Mouse (Mus musculus): Measurements from ENCODE around the gene Nprl2. TPM values are rescaled to one million over a fixed set of nuclear protein-coding genes. Genes with fewer than 3 reads are reported as not detected.

Nprl2 gene
- polyA plus RNA-seq, 2 experiments: 37.6 to 52.7 TPM

DNA sequence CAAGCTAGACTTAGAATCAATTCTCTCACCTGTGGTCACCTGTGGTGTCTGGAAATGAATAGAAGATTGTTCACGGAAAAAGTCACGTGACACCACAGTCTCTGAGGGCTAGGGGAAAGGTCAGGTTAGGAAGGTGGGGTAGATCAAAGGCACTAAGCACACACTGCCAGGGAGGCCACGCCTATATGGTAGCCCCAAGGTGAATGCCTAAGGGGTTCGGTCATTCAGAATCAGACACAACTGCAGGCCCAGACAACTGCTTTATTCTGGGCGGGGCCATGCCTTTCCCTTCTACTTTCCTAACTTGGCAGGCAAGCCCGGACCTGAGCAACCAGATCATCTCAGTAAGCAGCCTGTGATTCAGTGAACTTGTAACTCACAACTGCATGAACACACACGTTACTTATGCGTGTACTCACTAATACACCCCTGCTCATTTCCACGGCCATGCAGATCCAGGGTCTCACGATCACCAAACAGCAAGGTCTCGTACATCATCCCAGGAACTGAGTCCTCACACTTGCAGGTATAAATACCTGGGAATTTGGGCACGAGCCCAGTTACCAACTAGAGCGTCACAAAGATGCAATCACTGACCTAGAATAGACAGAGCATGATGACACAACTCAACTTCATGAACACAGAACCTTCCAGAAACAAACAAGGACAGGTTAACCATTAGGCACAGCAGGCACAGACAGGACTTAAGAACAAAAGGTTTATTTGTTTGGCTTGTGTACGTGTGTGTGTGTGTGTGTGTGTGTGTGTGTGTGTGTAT, 33.7 kb downstream of the Nprl2 start:
- ATAC-seq (ENCODE audit: low FRiP score, low read depth) (no peak), DNase-seq (ENCODE audit: low spot score) (peak; percentile 68)
- Histone ChIP-seq H3K9ac (ENCODE audit: low read depth, low read length, severe bottlenecking) (no peak overlapping the region), H3K4me1 (ENCODE audit: control insufficient read depth, insufficient read depth, low read length) (peaks cover 31% of the 10 kb centered on the region), H3K4me2 (replicated peaks; ENCODE audit: low read depth, low read length, severe bottlenecking) (no peak overlapping the region), H3K36me3 (ENCODE audit: control insufficient read depth, insufficient read depth, low read length) (peaks cover 36% of the 10 kb centered on the region), H3K27ac (replicated peaks; ENCODE audit: low read depth, low read length) (peak overlapping the region; percentile 75), H3K27me3 (ENCODE audit: control insufficient read depth, insufficient read depth, low read length) (no peaks in the 10 kb centered on the region), H3K9me3 (ENCODE audit: control insufficient read depth, low read length) (no peaks in the 10 kb centered on the region), H3K4me3 (replicated peaks; ENCODE audit: low read length) (no peak overlapping the region)
- no peak for TF ChIP-seq POLR2A (IDR thresholded peaks at IDR 0.05; ENCODE audit: borderline replicate concordance, extremely low read depth, insufficient read depth, insufficient read length)
- WGBS: 82% methylated on average over 14 of the region's 14 CpGs

GRCm38 (mm10) chr9:107576357-107577107, 34.5 kb downstream of the Nprl2 start, which contains the start of gene Hyal1:
Gene Hyal1 (plus strand): TSS chr9:107576927.
- Histone ChIP-seq H3K9me3 (ENCODE audit: control insufficient read depth, low read length) (no peaks in the 10 kb centered on the region), H3K9ac (ENCODE audit: low read depth, low read length, severe bottlenecking) (peak within 1 kb of the TSS; percentile 52), H3K27me3 (ENCODE audit: control insufficient read depth, insufficient read depth, low read length) (no peaks in the 10 kb centered on the region), H3K4me2 (replicated peaks; ENCODE audit: low read depth, low read length, severe bottlenecking) (peak within 1 kb of the TSS; percentile 58), H3K27ac (replicated peaks; ENCODE audit: low read depth, low read length) (peak within 1 kb of the TSS; percentile 75), H3K4me3 (replicated peaks; ENCODE audit: low read length) (peak within 1 kb of the TSS; percentile 41), H3K4me1 (ENCODE audit: control insufficient read depth, insufficient read depth, low read length) (peaks cover 26% of the 10 kb centered on the region), H3K36me3 (ENCODE audit: control insufficient read depth, insufficient read depth, low read length) (peaks cover 28% of the 10 kb centered on the region)
- DNase-seq (ENCODE audit: low spot score) (peak; percentile 84), ATAC-seq (ENCODE audit: low FRiP score, low read depth) (peak; percentile 66; the same call in 1 of the 2 replicates)
- WGBS: 20% methylated on average over 15 of the region's 16 CpGs
- TF ChIP-seq POLR2A (IDR thresholded peaks at IDR 0.05; ENCODE audit: borderline replicate concordance, extremely low read depth, insufficient read depth, insufficient read length): peak; percentile 39; the same call in 1 of the 2 replicates

DNA sequence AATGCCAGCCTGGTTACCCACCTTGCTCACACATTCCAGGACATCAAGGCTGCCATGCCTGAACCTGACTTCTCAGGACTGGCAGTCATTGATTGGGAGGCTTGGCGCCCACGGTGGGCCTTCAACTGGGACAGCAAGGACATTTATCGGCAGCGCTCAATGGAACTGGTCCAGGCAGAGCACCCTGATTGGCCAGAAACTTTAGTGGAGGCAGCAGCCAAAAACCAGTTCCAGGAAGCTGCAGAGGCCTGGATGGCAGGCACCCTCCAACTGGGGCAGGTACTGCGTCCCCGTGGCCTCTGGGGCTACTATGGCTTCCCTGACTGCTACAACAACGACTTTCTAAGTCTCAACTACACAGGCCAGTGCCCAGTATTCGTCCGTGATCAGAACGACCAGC, 35.8 kb downstream of the Nprl2 start:
- Histone ChIP-seq H3K4me1 (ENCODE audit: control insufficient read depth, insufficient read depth, low read length) (peaks cover 30% of the 10 kb centered on the region), H3K27ac (replicated peaks; ENCODE audit: low read depth, low read length) (no peak overlapping the region), H3K36me3 (ENCODE audit: control insufficient read depth, insufficient read depth, low read length) (peaks cover 18% of the 10 kb centered on the region), H3K9ac (ENCODE audit: low read depth, low read length, severe bottlenecking) (no peak overlapping the region), H3K27me3 (ENCODE audit: control insufficient read depth, insufficient read depth, low read length) (no peaks in the 10 kb centered on the region), H3K4me3 (replicated peaks; ENCODE audit: low read length) (no peak overlapping the region), H3K9me3 (ENCODE audit: control insufficient read depth, low read length) (no peaks in the 10 kb centered on the region), H3K4me2 (replicated peaks; ENCODE audit: low read depth, low read length, severe bottlenecking) (0 out of 2 replicates have a peak overlapping the region, but pooled peaks have one; percentile 3)
- WGBS: 88% methylated on average over 10 of the region's 10 CpGs
- no peak for TF ChIP-seq POLR2A (IDR thresholded peaks at IDR 0.05; ENCODE audit: borderline replicate concordance, extremely low read depth, insufficient read depth, insufficient read length)
- ATAC-seq (ENCODE audit: low FRiP score, low read depth) (no peak), DNase-seq (ENCODE audit: low spot score) (no peak)

- H3K27ac ChIP-seq (replicated peaks; ENCODE audit: low read depth, low read length): no peak within 1 kb of the TSS
- H3K4me1 ChIP-seq (ENCODE audit: control insufficient read depth, insufficient read depth, low read length): peaks cover 30% of the 10 kb centered on the region
- TF ChIP-seq POLR2A (IDR thresholded peaks at IDR 0.05; ENCODE audit: borderline replicate concordance, extremely low read depth, insufficient read depth, insufficient read length): no peak
- no peak within 1 kb of the TSS for H3K4me3 ChIP-seq (replicated peaks; ENCODE audit: low read length)
- H3K27me3 ChIP-seq (ENCODE audit: control insufficient read depth, insufficient read depth, low read length): no peaks in the 10 kb centered on the region
- no peaks in the 10 kb centered on the region for H3K9me3 ChIP-seq (ENCODE audit: control insufficient read depth, low read length)
- 78% methylated on average over 3 of the region's 3 CpGs for WGBS
- DNase-seq (ENCODE audit: low spot score) (no peak), ATAC-seq (ENCODE audit: low FRiP score, low read depth) (no peak)
- no peak within 1 kb of the TSS for H3K9ac ChIP-seq (ENCODE audit: low read depth, low read length, severe bottlenecking)
- 0 out of 2 replicates have a peak within 1 kb of the TSS, but pooled peaks have one; percentile 83 for H3K4me2 ChIP-seq (replicated peaks; ENCODE audit: low read depth, low read length, severe bottlenecking)
- peaks cover 15% of the 10 kb centered on the region for H3K36me3 ChIP-seq (ENCODE audit: control insufficient read depth, insufficient read depth, low read length)
Measured at GRCm38 (mm10) chr9:107578587-107578986, 36.6 kb downstream of the Nprl2 start, which contains the start of gene Naa80. Gene Naa80 (plus strand): TSS chr9:107578887.
